ENCODE assay signal across 8 mouse cellular contexts in genomic region chr4:117156372-117156771, GRCm38 (mm10). TPM values are rescaled to one million over a fixed set of nuclear protein-coding genes. Genes with fewer than 3 reads are reported as not detected.
DNase-seq lines count a peak whose midpoint lies in the region; ATAC-seq and TF ChIP-seq lines count a peak whose summit lies in the region.

No protein-coding gene starts in this region.

- no peak for ATAC-seq in heart, embryonic 12.5 days (ENCODE audit: insufficient number of reproducible peaks, low FRiP score)
- ATAC-seq in hindbrain, embryonic 11.5 days (ENCODE audit: low FRiP score) = no peak

- TF ChIP-seq CTCF in ES-Bruce4 (IDR thresholded peaks at IDR 0.05; ENCODE audit: low read depth, low read length) = no peak

- 29% methylated on average over 6 of the region's 6 CpGs for WGBS in heart, embryonic 12.5 days
- WGBS in hindbrain, embryonic 11.5 days = 36% methylated on average over 6 of the region's 6 CpGs
- 32% methylated on average over 6 of the region's 6 CpGs for WGBS in midbrain, embryonic 10.5 days

- peak overlapping the region; percentile 81 for H3K4me2 ChIP-seq in heart, embryonic 12.5 days
- peak overlapping the region; percentile 92; the same call in 1 of the 2 replicates for H3K4me2 ChIP-seq in hindbrain, embryonic 11.5 days (replicated peaks; ENCODE audit: low read depth, low read length)

- no peak for DNase-seq in heart, postnatal 25 days (ENCODE audit: low spot score)
- DNase-seq in hindbrain, embryonic 11.5 days (ENCODE audit: low spot score) = no peak
- no peak for DNase-seq in midbrain, embryonic 10.5 days (ENCODE audit: low spot score)
- no peak for DNase-seq in gastrocnemius, adult 18-20 months (ENCODE audit: low spot score)
- no peak for DNase-seq in urinary bladder, postnatal 25 days (ENCODE audit: low spot score)
- no peak for DNase-seq in layer of hippocampus, adult 11-12 months (ENCODE audit: low spot score)

- no peak overlapping the region for H3K9ac ChIP-seq in heart, embryonic 12.5 days
- peak overlapping the region; percentile 47; the same call in 1 of the 2 replicates for H3K9ac ChIP-seq in ES-Bruce4 (ENCODE audit: low read depth, poor library complexity, severe bottlenecking)
- H3K9ac ChIP-seq in hindbrain, embryonic 11.5 days (ENCODE audit: low read depth, low read length) = peak overlapping the region; percentile 97; the same call in 1 of the 2 replicates

- H3K27ac ChIP-seq in heart, embryonic 12.5 days (ENCODE audit: poor library complexity, severe bottlenecking) = peak overlapping the region; percentile 92; the same call in 1 of the 2 replicates
- peak overlapping the region; percentile 76 for H3K27ac ChIP-seq in ES-Bruce4 (ENCODE audit: insufficient read depth, low read length)
- H3K27ac ChIP-seq in hindbrain, embryonic 11.5 days (ENCODE audit: low read depth, low read length) = no peak overlapping the region
- H3K27ac ChIP-seq in midbrain, embryonic 10.5 days (replicated peaks) = peak overlapping the region; percentile 99

- peaks cover 57% of the 10 kb centered on the region for H3K36me3 ChIP-seq in heart, embryonic 12.5 days
- H3K36me3 ChIP-seq in ES-Bruce4 (ENCODE audit: control insufficient read depth, insufficient read depth, low read length, poor library complexity, severe bottlenecking) = peaks cover 45% of the 10 kb centered on the region
- H3K36me3 ChIP-seq in hindbrain, embryonic 11.5 days (ENCODE audit: control insufficient read depth, insufficient read depth, low read length) = peaks cover 24% of the 10 kb centered on the region
- peaks cover 69% of the 10 kb centered on the region for H3K36me3 ChIP-seq in midbrain, embryonic 10.5 days

- peak overlapping the region; percentile 97 for H3K4me3 ChIP-seq in heart, embryonic 12.5 days
- 0 out of 2 replicates have a peak overlapping the region, but pooled peaks have one; percentile 15 for H3K4me3 ChIP-seq in ES-Bruce4 (ENCODE audit: low read depth, low read length)
- peak overlapping the region; percentile 99 for H3K4me3 ChIP-seq in hindbrain, embryonic 11.5 days (ENCODE audit: low read depth, low read length)
- peak overlapping the region; percentile 98 for H3K4me3 ChIP-seq in midbrain, embryonic 10.5 days

- no peaks in the 10 kb centered on the region for H3K9me3 ChIP-seq in heart, embryonic 12.5 days (replicated peaks)
- H3K9me3 ChIP-seq in ES-Bruce4 (replicated peaks; ENCODE audit: control insufficient read depth, insufficient read depth, low read length, poor library complexity, severe bottlenecking) = no peaks in the 10 kb centered on the region
- no peaks in the 10 kb centered on the region for H3K9me3 ChIP-seq in hindbrain, embryonic 11.5 days (ENCODE audit: control insufficient read depth, low read length)
- H3K9me3 ChIP-seq in midbrain, embryonic 10.5 days (replicated peaks) = no peaks in the 10 kb centered on the region

- no peaks in the 10 kb centered on the region for H3K27me3 ChIP-seq in heart, embryonic 12.5 days (replicated peaks)
- no peaks in the 10 kb centered on the region for H3K27me3 ChIP-seq in ES-Bruce4 (ENCODE audit: control insufficient read depth, insufficient read depth, low read length, poor library complexity, severe bottlenecking)
- H3K27me3 ChIP-seq in hindbrain, embryonic 11.5 days (ENCODE audit: control insufficient read depth, insufficient read depth, low read length) = no peaks in the 10 kb centered on the region
- no peaks in the 10 kb centered on the region for H3K27me3 ChIP-seq in midbrain, embryonic 10.5 days (ENCODE audit: low read depth, poor library complexity, severe bottlenecking)

- no peak for TF ChIP-seq EP300 in ES-Bruce4 (IDR thresholded peaks at IDR 0.05; ENCODE audit: insufficient read depth, low read depth, low read length)

- H3K4me1 ChIP-seq in heart, embryonic 12.5 days (replicated peaks) = peaks cover 26% of the 10 kb centered on the region
- no peaks in the 10 kb centered on the region for H3K4me1 ChIP-seq in ES-Bruce4 (ENCODE audit: control insufficient read depth, insufficient read depth, low read length)
- H3K4me1 ChIP-seq in hindbrain, embryonic 11.5 days (replicated peaks; ENCODE audit: control insufficient read depth, insufficient read depth, low read length) = no peaks in the 10 kb centered on the region; the same call in none of the 2 replicates
- peaks cover 28% of the 10 kb centered on the region for H3K4me1 ChIP-seq in midbrain, embryonic 10.5 days

- TF ChIP-seq POLR2A in ES-Bruce4 (IDR thresholded peaks at IDR 0.05; ENCODE audit: insufficient read depth, low read length) = no peak

- intact Hi-C loops in heart, postnatal 25 days (cut with DNase I) = no loop called here

RNA-seq across cellular contexts. Expression of gene Rps8, which starts 0.3 kb away (rescaled TPM):
- polyA plus RNA-seq in heart, embryonic 12.5 days (2016; fragmentation: Nextera tagmentation; extraction: Ambion mirVana) = 612 and 621 TPM in 2 replicates
- total RNA-seq in heart, postnatal 25 days (2021) = 100 to 1,000 TPM; 571 to 648 TPM
- polyA plus RNA-seq in ES-Bruce4 (2011; ENCODE audit: insufficient read depth, insufficient read length, low read depth, missing spikeins) = 2,253 and 2,515 TPM in 2 replicates
- polyA plus RNA-seq in hindbrain, embryonic 11.5 days (2014; fragmentation: Nextera tagmentation; extraction: Ambion mirVana) = 779 and 892 TPM in 2 replicates
- polyA plus RNA-seq in midbrain, embryonic 10.5 days (2016; fragmentation: Nextera tagmentation; extraction: Ambion mirVana) = 691 and 830 TPM in 2 replicates
- total RNA-seq in gastrocnemius, adult 18-20 months (2021) = 100 to 1,000 TPM; 498 to 543 TPM

RNA-seq across cellular contexts. Expression of gene Plk3, which starts 22.6 kb away (rescaled TPM):
- polyA plus RNA-seq in heart, embryonic 12.5 days (2016; fragmentation: Nextera tagmentation; extraction: Ambion mirVana) = 2.6 TPM in 2 replicates
- total RNA-seq in heart, postnatal 25 days (2021) = 1 to 10 TPM; 1.5 to 2.1 TPM
- polyA plus RNA-seq in ES-Bruce4 (2011; ENCODE audit: insufficient read depth, insufficient read length, low read depth, missing spikeins) = 12.1 and 12.5 TPM in 2 replicates
- polyA plus RNA-seq in hindbrain, embryonic 11.5 days (2014; fragmentation: Nextera tagmentation; extraction: Ambion mirVana) = 31.3 and 37.1 TPM in 2 replicates
- 36.8 and 41.3 TPM in 2 replicates for polyA plus RNA-seq in midbrain, embryonic 10.5 days (2016; fragmentation: Nextera tagmentation; extraction: Ambion mirVana)
- total RNA-seq in gastrocnemius, adult 18-20 months (2021) = 1 to 10 TPM in 1 of 2 experiments, under 1 TPM in 1; 0.25 to 1.7 TPM

RNA-seq across cellular contexts. Expression of gene Kif2c, which starts 26.1 kb away (rescaled TPM):
- polyA plus RNA-seq in heart, embryonic 12.5 days (2016; fragmentation: Nextera tagmentation; extraction: Ambion mirVana) = 51.8 and 53.4 TPM in 2 replicates
- under 1 TPM; 0.31 to 0.34 TPM for total RNA-seq in heart, postnatal 25 days (2021)
- 109 and 112 TPM in 2 replicates for polyA plus RNA-seq in ES-Bruce4 (2011; ENCODE audit: insufficient read depth, insufficient read length, low read depth, missing spikeins)
- polyA plus RNA-seq in hindbrain, embryonic 11.5 days (2014; fragmentation: Nextera tagmentation; extraction: Ambion mirVana) = 77.5 and 86.2 TPM in 2 replicates
- polyA plus RNA-seq in midbrain, embryonic 10.5 days (2016; fragmentation: Nextera tagmentation; extraction: Ambion mirVana) = 107 and 113 TPM in 2 replicates
- total RNA-seq in gastrocnemius, adult 18-20 months (2021) = not detected

RNA-seq across cellular contexts. Expression of gene Tctex1d4, which starts 29.8 kb away (rescaled TPM):
- polyA plus RNA-seq in heart, embryonic 12.5 days (2016; fragmentation: Nextera tagmentation; extraction: Ambion mirVana) = not detected in 2 replicates
- total RNA-seq in heart, postnatal 25 days (2021) = not detected
- polyA plus RNA-seq in ES-Bruce4 (2011; ENCODE audit: insufficient read depth, insufficient read length, low read depth, missing spikeins) = not detected in 2 replicates
- 0.60 TPM in 1 of 2 replicates, not detected in the other for polyA plus RNA-seq in hindbrain, embryonic 11.5 days (2014; fragmentation: Nextera tagmentation; extraction: Ambion mirVana)
- 0.14 TPM in 1 of 2 replicates, not detected in the other for polyA plus RNA-seq in midbrain, embryonic 10.5 days (2016; fragmentation: Nextera tagmentation; extraction: Ambion mirVana)
- total RNA-seq in gastrocnemius, adult 18-20 months (2021) = not detected

RNA-seq across cellular contexts. Expression of gene Btbd19, which starts 30.8 kb away (rescaled TPM):
- 3.3 and 3.5 TPM in 2 replicates for polyA plus RNA-seq in heart, embryonic 12.5 days (2016; fragmentation: Nextera tagmentation; extraction: Ambion mirVana)
- 1 to 10 TPM; 2.0 to 3.3 TPM for total RNA-seq in heart, postnatal 25 days (2021)
- polyA plus RNA-seq in ES-Bruce4 (2011; ENCODE audit: insufficient read depth, insufficient read length, low read depth, missing spikeins) = 60.9 and 65.8 TPM in 2 replicates
- polyA plus RNA-seq in hindbrain, embryonic 11.5 days (2014; fragmentation: Nextera tagmentation; extraction: Ambion mirVana) = 3.6 and 3.8 TPM in 2 replicates
- 4.4 and 5.4 TPM in 2 replicates for polyA plus RNA-seq in midbrain, embryonic 10.5 days (2016; fragmentation: Nextera tagmentation; extraction: Ambion mirVana)
- total RNA-seq in gastrocnemius, adult 18-20 months (2021) = 1 to 10 TPM; 1.5 to 2.3 TPM

Comparison
In these comparisons a context has a peak if more than half of its experiments do, and no peak if none do; other contexts are left out.
1. H3K4me3 ChIP-seq: peak in every context shown above with its lines; median percentile 99 in hindbrain, embryonic 11.5 days; 98 in midbrain, embryonic 10.5 days; 97 in heart, embryonic 12.5 days; 15 in ES-Bruce4.